Mouse (Mus musculus): ENCODE data around the gene Nr2e1.

- TF ChIP-seq CTCF (IDR thresholded peaks at IDR 0.05; ENCODE audit: insufficient read depth, low read depth, low read length) (no peak), POLR2A (IDR thresholded peaks at IDR 0.05; ENCODE audit: insufficient read depth, low read depth, low read length) (no peak)
These were observed 8.7 kb upstream of the Nr2e1 start for GRCm38 (mm10) chr10:42591993-42592686.

All from olfactory bulb, adult 2 months (tissue).